Mouse (Mus musculus) spleen, adult 2 months (tissue): ENCODE measurements around the gene Gm20489. TPM values are rescaled to one million over a fixed set of nuclear protein-coding genes. Genes with fewer than 3 reads are reported as not detected.
A peak's percentile ranks its signal among the peaks of the same experiment; 100 is the strongest.

Experiments used
- DNase-seq, 2 experiments: peaks; one replicate each; pipeline versions ENCODE4 v3.0.0 to v3.0.0-alpha.2; 2012 to 2021; ENCODE audit warnings: low spot score in 2 of 2, low read depth in 1 of 2
- H3K27ac ChIP-seq: fragments of 200-500 bp; 2 replicates; pipeline ENCODE4 v1.5.1; 2012; ENCODE audit warnings: low read length, inconsistent platforms; ENCODE audit not compliant: insufficient read depth
- H3K27me3 ChIP-seq: fragments of 200-500 bp; 2 replicates; pipeline ENCODE4 v1.6.1; 2012; ENCODE audit warnings: mild to moderate bottlenecking, moderate library complexity, low read length, inconsistent platforms; ENCODE audit not compliant: control insufficient read depth, insufficient read depth
- H3K36me3 ChIP-seq: fragments of 200-500 bp; 2 replicates; pipeline ENCODE4 v1.6.1; 2012; ENCODE audit warnings: mild to moderate bottlenecking, low read length, inconsistent platforms; ENCODE audit not compliant: control insufficient read depth, insufficient read depth
- H3K4me1 ChIP-seq: fragments of 200-500 bp; 2 replicates; pipeline ENCODE4 v1.6.1; 2011; ENCODE audit warnings: inconsistent platforms; ENCODE audit not compliant: control insufficient read depth, insufficient read depth, insufficient read length
- H3K4me3 ChIP-seq: fragments of 200-500 bp; 2 replicates; pipeline ENCODE4 v1.5.1; 2011; ENCODE audit warnings: mild to moderate bottlenecking, inconsistent platforms; ENCODE audit not compliant: insufficient read depth, insufficient read length; ENCODE audit errors: extremely low read depth
- CTCF ChIP-seq: fragments of 200-500 bp; IDR thresholded peaks from 2 replicates; pipeline ENCODE4 v1.5.1; 2011; ENCODE audit warnings: mild to moderate bottlenecking, inconsistent platforms; ENCODE audit not compliant: insufficient read depth, insufficient read length, insufficient replicate concordance; ENCODE audit errors: extremely low read depth
- POLR2A ChIP-seq: fragments of 200-500 bp; IDR thresholded peaks from 2 replicates; pipeline ENCODE4 v1.6.1; 2011; ENCODE audit warnings: low read depth, low read length, inconsistent platforms
- WGBS: fragments of 180-500 bp; shearing (Covaris S2); methylation state at CpG from one replicate; pipeline ENCODE4 v1.1.7; 2018; 5-methylcytosine and 5-hydroxymethylcytosine counted together
- polyA plus RNA-seq: library from polyadenylated mRNA; depleted of rRNA; stranded (reverse); fragments of >200 nt; gene quantifications from 2 replicates; pipeline ENCODE4 v1.2.3, GENCODE M21; 2012

Gene Gm20489
- polyA plus RNA-seq, 1 experiment, result not detected

DNA sequence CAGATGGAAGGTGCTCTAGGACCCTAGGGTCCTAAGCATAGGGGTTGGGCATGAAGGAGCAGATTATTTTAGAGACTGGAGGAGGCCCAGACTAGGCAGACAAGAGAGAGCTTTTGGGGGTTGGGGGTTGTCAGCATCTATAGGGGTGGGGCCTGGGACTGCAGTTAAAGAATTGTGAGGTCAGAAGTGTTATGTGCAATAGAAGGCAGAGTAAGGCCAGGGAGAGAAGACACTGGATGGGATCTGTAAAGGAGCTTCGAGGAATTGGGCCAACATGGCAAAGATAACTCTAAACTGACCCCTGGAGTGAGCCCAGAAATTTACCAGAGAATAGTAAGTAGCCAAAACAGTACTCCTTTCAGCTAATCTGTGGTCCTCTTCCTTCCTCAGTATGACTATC lies 4.9 kb downstream of the Gm20489 start, which contains the start of gene Gm614:
TSS of gene Gm614 (minus strand) at position 101 of the 400 bp plus-strand sequence.
- TF ChIP-seq POLR2A, result no peak
- no peak within 1 kb of the TSS for H3K27ac ChIP-seq
- no peaks in the 10 kb centered on the region for H3K27me3 ChIP-seq
- 92% methylated on average over 1 of the region's 1 CpGs for WGBS
- H3K4me3 ChIP-seq, result no peak within 1 kb of the TSS
- no peak for DNase-seq
- peaks cover 23% of the 10 kb centered on the region for H3K36me3 ChIP-seq
- H3K4me1 ChIP-seq, result peaks cover 6% of the 10 kb centered on the region; the same call in 1 of the 2 replicates

DNA sequence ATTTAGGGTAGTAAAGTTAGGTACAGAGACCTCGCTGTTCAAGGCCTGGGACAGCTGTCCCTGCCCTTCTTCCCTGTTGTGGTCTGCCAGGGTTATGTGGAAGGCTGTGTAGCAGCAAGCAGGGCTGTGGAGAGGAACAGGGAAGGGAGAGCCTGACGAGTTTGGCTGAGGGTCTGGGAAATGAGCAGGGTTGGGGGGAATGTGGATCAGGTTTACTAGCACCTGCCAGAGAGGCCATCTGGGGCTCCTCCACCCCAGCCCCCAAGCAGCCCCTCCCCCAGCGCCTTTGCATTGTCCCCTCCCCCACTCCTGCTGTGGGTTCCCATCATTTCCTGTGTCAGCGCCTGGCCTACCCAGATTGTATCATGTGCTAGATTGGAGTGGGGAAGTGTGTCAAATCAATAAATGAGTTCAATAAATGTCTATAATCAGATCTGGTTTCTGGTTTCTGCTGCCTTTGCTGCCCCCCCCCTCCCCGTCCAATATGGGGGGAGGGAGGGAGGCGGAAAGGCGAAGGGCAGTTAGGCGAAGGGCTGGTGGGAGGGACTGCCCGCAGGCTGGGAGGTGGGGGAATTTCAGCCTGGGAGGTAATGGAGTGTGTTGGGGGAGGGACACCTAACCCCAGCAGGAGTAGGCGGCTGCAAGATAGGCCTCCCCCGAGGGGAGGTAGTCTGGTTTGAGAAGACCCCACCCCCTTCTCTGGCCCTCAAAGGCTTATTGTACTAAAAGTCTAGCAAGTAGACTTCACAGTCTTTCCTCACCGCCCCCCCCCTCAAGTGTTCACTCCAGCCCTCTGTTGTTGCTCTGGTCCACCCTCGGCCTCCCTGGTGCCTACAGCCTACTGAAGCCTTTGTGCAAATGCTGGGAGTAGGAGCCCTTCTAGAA lies 8.1 kb downstream of the Gm20489 start:
- H3K27ac ChIP-seq, result peak overlapping the region; percentile 54
- no peak for TF ChIP-seq POLR2A
- DNase-seq, result no peak
- H3K27me3 ChIP-seq, result no peaks in the 10 kb centered on the region
- H3K36me3 ChIP-seq, result peaks cover 21% of the 10 kb centered on the region
- peaks cover under 1% of the 10 kb centered on the region; the same call in 1 of the 2 replicates for H3K4me1 ChIP-seq
- no peak overlapping the region for H3K4me3 ChIP-seq
- 46% methylated on average over 12 of the region's 13 CpGs for WGBS

GRCm38 (mm10) chrX:101256603-101257002 lies 12.2 kb downstream of the Gm20489 start:
- no peak overlapping the region for H3K27ac ChIP-seq
- 83% methylated on average over 13 of the region's 13 CpGs for WGBS
- peak in 1 of 2 experiments; percentile 51 for DNase-seq
- peaks cover 5% of the 10 kb centered on the region; the same call in 1 of the 2 replicates for H3K4me1 ChIP-seq
- peaks cover 8% of the 10 kb centered on the region for H3K36me3 ChIP-seq
- H3K4me3 ChIP-seq, result no peak overlapping the region
- no peaks in the 10 kb centered on the region for H3K27me3 ChIP-seq
- TF ChIP-seq POLR2A (no peak), CTCF (peak; percentile 23; the same call in 1 of the 2 replicates)

GRCm38 (mm10) chrX:101254740-101255139 lies 14.1 kb downstream of the Gm20489 start:
- H3K36me3 ChIP-seq, result peaks cover 3% of the 10 kb centered on the region; the same call in 1 of the 2 replicates

DNA sequence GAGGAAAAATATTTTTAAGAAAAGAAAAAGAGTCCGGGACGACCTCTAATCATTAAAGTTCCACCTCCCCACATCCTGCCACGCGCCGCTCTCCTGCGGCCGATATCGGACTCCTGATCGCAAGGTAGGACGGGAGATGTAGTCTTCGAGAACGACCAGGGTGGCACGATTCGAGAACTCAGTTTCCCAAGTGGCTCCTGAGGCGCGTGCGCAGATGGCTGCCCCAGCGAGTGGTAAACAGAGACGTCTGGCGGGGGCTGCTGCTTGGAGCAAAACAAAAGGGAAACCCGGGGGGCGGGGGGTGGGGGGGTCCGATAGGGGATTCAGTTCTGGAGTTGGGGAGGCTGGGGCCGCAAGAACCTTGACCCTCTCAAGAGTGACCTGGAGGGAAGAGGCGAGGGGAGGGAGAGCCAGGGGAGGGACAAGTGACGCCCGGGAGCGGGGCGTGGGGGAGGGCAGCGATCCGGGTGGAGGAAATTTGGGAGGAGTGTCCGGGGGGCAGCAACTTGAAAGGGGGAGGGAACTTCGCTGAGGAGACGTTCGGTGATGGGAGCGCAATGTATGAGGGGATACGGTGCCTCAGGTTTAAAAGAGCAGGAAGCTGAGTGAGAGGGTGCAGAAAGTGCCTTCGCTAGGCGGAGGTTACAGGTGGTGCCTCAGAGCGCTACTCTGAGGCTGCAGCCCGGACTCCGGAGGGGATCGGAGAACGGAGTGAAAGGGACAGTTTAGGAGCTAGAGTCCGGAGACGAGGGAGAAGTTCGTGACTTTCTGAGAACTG lies 14.7 kb downstream of the Gm20489 start, which contains the start of gene Foxo4:
TSS of gene Foxo4 (plus strand) at position 577 of the 778 bp plus-strand sequence.
- H3K36me3 ChIP-seq, result peaks cover 3% of the 10 kb centered on the region; the same call in 1 of the 2 replicates
- no peaks in the 10 kb centered on the region for H3K27me3 ChIP-seq
- H3K4me1 ChIP-seq, result peaks cover 5% of the 10 kb centered on the region; the same call in 1 of the 2 replicates
- peak within 1 kb of the TSS; percentile 68 for H3K27ac ChIP-seq
- whole genome bisulfite sequencing, result 30% methylated on average over 47 of the region's 47 CpGs
- peak within 1 kb of the TSS; percentile 65 for H3K4me3 ChIP-seq
- DNase-seq, result peak; percentile 75 to 86
- TF ChIP-seq CTCF (no peak), POLR2A (peak; percentile 69)

More at GRCm38 (mm10) chrX:101254740-101255139, 14.1 kb downstream of the Gm20489 start:
- H3K4me1 ChIP-seq, result peaks cover 5% of the 10 kb centered on the region; the same call in 1 of the 2 replicates
- DNase-seq, result no peak
- H3K27ac ChIP-seq, result peak overlapping the region; percentile 68
- H3K27me3 ChIP-seq, result no peaks in the 10 kb centered on the region
- TF ChIP-seq CTCF (no peak), POLR2A (no peak)
- peak overlapping the region; percentile 65 for H3K4me3 ChIP-seq
- 25% methylated on average over 26 of the region's 26 CpGs for WGBS

DNA sequence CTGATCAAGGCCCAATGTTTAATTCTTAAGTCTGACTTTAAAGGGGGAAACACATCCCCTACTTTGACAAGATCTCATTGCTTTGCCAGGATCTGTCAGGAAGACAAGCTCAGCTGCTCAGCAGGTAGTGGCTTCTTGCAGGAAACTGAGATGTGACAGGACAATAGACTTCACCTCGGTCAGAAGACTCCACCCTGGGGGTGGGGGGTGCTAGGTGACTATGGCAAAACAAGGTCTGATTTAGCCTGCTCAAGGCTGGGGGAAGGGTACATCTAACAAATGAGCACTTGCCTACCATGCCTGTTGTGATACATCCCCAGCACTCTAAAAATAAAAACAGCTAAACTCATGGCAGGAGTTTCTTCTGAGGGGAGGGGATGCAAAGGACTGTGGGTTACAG lies 23.8 kb downstream of the Gm20489 start:
- 50% methylated on average over 1 of the region's 1 CpGs for WGBS
- Histone ChIP-seq H3K36me3 (no peaks in the 10 kb centered on the region), H3K27me3 (no peaks in the 10 kb centered on the region), H3K4me3 (no peak overlapping the region), H3K4me1 (no peaks in the 10 kb centered on the region), H3K27ac (no peak overlapping the region)
- TF ChIP-seq CTCF (no peak), POLR2A (no peak)
- no peak for DNase-seq
